Mouse (Mus musculus): ENCODE measurements at regions not wholly inside any gene's neighbourhood (a gene's known extent, or its start where the extent isn't known, plus 50 kb on each side); places are given as distances from the start of the nearest gene placed in this dataset.
A peak's percentile ranks its signal among the peaks of the same experiment; 100 is the strongest.

- DNase-seq, result peak; percentile 54
These were observed 302.2 kb downstream of the 1810013L24Rik start for GRCm38 (mm10) chr16:9132113-9132512.

GRCm38 (mm10) chr16:9132778-9133177, 302.9 kb downstream of the 1810013L24Rik start:
- DNase-seq, result peak; percentile 29

- peak; percentile 70 for DNase-seq
These were observed 305.5 kb downstream of the 1810013L24Rik start for GRCm38 (mm10) chr16:9135377-9135776.

- peak; percentile 42 for DNase-seq
These were observed 308.8 kb downstream of the 1810013L24Rik start for GRCm38 (mm10) chr16:9138552-9139224.

GRCm38 (mm10) chr16:9139405-9139804, 309.5 kb downstream of the 1810013L24Rik start:
- peak; percentile 63 for DNase-seq

DNA sequence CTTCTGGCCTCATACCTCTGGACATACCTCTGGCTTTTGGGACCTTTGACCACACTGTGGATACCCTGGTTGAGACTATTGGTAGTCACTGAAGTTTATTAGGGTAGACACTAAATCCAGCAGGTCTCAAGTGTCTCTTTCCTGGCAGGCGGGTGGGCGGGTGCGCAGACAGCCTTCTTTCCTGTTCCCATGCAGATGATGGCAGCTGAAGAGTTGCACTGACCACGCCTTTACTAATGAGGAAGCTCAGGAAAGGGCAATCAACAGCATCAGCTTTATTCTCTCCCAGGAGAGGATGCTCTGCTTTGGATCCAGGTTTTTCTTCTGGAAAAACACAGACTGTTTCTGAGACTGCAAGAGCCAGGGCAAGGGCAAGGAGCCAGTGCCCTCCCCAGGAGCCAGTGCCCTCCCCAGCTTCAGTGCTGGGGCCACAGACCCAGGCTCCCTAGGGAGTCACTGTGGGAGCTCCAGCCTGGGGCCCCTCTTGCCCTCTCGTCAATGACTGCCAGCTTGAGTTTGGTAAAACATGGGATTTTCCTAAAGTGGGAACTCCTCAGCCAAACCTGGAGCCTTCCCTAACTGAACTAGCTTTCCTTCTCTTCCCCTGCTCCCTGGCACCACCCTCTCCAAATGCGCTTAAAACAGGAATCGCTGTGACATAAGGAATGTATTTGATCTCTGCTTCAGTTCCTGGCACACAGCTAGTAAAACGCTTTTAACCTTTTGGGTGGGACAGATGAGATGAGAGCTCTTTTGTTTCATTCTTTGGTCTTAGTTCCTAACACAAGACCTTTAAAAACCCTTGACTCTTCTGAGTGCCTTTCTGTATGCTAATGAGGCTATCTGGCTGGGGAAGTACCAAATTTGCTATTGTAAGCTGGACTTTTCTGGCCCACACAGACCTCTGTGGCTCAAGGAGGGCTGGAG, 319.6 kb downstream of the 1810013L24Rik start:
- peak; percentile 63 for DNase-seq

DNA sequence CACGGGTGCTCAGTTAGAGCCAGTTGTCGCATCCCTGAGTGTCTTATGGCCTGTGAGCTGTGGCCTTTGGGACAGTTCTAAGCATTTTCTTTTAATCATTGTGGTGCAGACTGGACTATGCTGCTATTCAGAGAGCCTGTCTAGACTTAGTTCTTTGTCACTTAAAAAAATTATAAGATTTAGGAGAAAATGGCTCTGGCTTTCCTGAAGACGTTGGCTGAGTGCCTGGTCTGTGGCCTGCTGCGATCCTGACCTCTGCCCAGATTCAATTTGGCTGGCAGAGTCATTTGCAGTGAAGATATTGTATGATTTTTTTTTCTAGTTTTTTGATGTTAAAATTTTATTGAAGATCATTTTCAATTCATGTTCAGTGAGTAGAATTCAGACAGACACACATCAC, 322.0 kb downstream of the 1810013L24Rik start:
- peak; percentile 49 for DNase-seq

GRCm38 (mm10) chr16:9153501-9153900, 323.6 kb downstream of the 1810013L24Rik start:
- no peak for DNase-seq

- DNase-seq, result peak; percentile 91
These were observed 335.9 kb downstream of the 1810013L24Rik start for GRCm38 (mm10) chr16:9165763-9166310.

DNA sequence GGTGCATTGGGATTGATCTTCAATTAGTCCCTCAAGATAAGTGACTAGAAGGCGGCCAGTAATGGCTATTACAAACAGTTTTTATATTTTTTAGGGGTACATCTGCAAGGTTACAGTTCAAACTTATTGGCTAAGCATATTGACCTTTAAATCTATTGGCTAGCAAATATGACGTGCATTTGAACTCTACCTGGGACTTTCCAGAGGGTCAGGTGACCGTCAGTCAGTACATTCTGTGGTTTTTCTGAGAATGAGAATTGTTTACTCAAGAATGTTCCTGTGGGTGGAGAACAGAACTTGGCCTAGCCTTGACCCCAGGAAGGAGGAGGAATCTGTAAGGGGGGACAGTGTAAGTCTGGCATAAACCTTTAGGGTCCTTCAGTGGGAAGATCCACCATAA, 346.5 kb downstream of the 1810013L24Rik start:
- no peak for DNase-seq

DNA sequence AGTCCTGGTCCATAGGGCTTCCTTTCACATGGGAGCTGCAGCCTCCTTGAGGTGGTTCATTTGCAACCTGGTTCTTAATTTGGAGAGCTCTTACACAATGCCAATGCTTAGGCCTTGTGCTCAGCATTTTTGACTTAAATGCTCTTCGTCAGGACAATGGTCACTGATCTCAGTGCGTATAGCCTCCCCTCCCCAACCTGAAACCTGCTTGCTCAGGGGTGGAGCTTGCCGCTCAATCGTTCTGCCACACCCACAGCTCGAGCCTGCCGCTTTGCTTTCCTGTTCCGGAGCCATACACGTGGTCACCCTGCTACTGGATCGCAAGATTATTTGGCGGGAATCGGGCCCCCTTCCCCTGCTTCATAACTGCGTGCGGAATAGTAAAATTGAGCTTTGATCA, 365.9 kb downstream of the 1810013L24Rik start:
- peak; percentile 52 for DNase-seq

- peak; percentile 2 for DNase-seq
These were observed 369.1 kb downstream of the 1810013L24Rik start for GRCm38 (mm10) chr16:9198903-9199532.

- no peak for DNase-seq
These were observed 378.7 kb downstream of the 1810013L24Rik start for GRCm38 (mm10) chr16:9208602-9209001.

GRCm38 (mm10) chr16:9211485-9211884, 381.6 kb downstream of the 1810013L24Rik start:
- no peak for DNase-seq

GRCm38 (mm10) chr16:9215131-9215530, 385.2 kb downstream of the 1810013L24Rik start:
- no peak for DNase-seq

- DNase-seq, result no peak
These were observed 387.5 kb downstream of the 1810013L24Rik start for GRCm38 (mm10) chr16:9217361-9217760.

DNA sequence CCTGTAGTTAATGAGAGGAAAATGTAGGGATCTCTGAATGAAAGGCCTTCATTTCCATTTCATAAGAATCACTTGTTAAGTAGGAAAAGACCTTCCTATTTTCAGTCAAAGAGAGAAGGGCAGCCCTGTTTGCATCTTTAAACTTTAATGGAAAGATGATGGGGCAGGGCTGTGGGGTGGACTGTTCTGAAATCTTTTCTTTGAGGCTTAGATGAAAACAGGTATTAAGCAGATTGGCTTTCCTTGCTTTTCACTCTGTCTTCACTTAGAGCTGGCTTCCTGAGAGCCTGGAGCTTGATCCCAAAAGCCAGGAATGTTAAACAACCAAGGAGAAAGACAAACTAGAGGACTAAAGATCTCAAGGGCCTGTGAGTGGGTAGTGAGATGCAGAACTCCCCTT, 400.3 kb downstream of the 1810013L24Rik start:
- DNase-seq, result no peak

DNA sequence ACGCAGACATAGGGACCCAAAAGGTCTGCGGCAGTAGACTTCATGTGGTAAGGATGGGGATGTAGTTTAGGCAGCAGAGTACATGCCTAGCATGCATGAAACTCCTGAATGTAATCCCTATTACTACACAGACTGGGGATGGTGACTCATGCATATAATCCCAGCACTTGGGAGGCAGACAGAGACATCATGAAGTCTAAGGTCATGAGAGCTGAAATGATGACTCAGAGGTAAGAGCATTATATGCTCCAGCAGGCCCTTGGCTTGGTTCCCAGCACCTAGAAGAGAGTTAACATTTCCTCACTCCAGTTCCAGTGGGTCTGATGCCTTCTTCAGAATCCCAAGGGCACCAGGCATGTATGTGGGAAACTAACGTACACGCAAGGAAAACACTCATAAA, 412.2 kb downstream of the 1810013L24Rik start:
- DNase-seq, result no peak

- peak; percentile 70 for DNase-seq
These were observed 417.3 kb downstream of the 1810013L24Rik start for GRCm38 (mm10) chr16:9247198-9247597.

DNA sequence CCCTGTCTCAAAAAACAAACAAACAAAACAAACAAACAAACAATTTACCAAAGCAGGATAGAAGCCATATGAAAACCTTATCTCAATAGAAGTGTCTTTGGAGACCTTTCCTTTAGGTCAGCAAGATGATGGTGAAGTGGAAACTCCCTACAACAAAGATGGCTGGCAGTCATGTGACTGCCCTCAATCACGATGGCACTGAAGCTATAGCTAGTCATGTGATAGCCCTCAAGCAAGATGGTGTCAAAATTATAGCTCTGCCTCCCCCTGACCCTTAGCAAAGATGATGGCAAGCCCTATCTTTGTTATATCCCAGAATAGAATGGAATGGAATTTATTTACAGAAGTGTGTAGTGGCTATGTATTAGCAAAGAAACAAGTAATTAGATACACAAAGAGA, 423.2 kb downstream of the 1810013L24Rik start:
- no peak for DNase-seq

GRCm38 (mm10) chr16:9255351-9255750, 425.5 kb downstream of the 1810013L24Rik start:
- peak; percentile 68 for DNase-seq

DNA sequence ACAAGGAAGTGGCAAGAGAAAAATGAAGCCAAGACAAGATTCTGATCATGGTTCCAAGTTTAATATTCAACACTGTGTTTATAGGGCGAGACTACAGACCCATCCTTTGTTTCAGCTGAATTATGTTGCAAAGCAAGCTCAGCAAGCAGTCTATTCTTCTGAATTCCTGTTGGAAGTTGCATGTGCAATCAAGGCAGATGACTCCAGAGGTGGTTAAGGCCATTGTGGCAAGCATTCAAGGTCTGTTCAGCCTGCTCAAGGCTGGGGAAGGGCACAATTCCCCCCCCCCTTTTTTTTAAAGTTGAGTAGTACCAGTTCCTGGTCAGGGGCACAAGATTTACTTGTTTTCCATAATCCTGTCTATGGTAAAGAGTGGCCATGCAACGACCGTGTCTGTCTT, 431.1 kb downstream of the 1810013L24Rik start:
- no peak for DNase-seq

GRCm38 (mm10) chr16:9264554-9265145, 434.8 kb downstream of the 1810013L24Rik start:
- DNase-seq, result peak; percentile 19

Data from heart, adult 11 months (tissue).